Mouse (Mus musculus): ENCODE measurements around the gene Tmem116. TPM values are rescaled to one million over a fixed set of nuclear protein-coding genes. Genes with fewer than 3 reads are reported as not detected.
A peak's percentile ranks its signal among the peaks of the same experiment; 100 is the strongest.

The Tmem116 gene
- polyA plus RNA-seq, 1 experiment: 5.0 TPM

DNA sequence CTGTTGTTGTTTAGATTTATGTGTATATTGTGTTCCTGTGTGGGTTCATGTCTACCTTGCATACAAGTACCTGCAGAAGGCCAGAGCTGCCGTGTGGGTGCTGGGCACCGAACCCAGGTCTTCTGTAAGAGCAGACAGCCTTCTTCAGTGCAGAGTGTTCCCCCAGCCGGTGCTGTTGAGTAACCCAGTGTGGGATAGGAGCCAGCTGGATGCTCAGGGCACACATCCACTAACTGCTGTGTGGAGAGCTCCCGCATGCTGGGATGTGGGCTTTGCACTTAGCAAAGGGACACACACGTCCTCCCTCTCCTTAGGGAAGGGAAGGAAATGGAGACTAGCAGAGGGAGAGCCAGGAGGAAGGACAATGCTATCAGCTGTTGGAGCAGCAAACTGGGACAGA lies 13.6 kb upstream of the Tmem116 start:
- Histone ChIP-seq H3K36me3 (ENCODE audit: control insufficient read depth, insufficient read depth, low read length) (peaks cover 71% of the 10 kb centered on the region), H3K4me1 (replicated peaks; ENCODE audit: control insufficient read depth, insufficient read depth, low read length) (no peaks in the 10 kb centered on the region), H3K4me3 (ENCODE audit: control insufficient read depth, insufficient read depth, low read length) (no peak overlapping the region), H3K27me3 (ENCODE audit: control insufficient read depth, insufficient read depth, low read length) (no peaks in the 10 kb centered on the region), H3K27ac (ENCODE audit: control insufficient read depth, insufficient read depth, low read length) (no peak overlapping the region)
- 96% methylated on average over 5 of the region's 5 CpGs for WGBS
- TF ChIP-seq POLR2A (IDR thresholded peaks at IDR 0.05; ENCODE audit: control insufficient read depth, extremely low read depth, insufficient read depth, low read length, poor library complexity) (no peak), CTCF (IDR thresholded peaks at IDR 0.05; ENCODE audit: borderline replicate concordance, control insufficient read depth, extremely low read depth, insufficient read depth, low read length, poor library complexity) (no peak)
- DNase-seq: no peak

DNA sequence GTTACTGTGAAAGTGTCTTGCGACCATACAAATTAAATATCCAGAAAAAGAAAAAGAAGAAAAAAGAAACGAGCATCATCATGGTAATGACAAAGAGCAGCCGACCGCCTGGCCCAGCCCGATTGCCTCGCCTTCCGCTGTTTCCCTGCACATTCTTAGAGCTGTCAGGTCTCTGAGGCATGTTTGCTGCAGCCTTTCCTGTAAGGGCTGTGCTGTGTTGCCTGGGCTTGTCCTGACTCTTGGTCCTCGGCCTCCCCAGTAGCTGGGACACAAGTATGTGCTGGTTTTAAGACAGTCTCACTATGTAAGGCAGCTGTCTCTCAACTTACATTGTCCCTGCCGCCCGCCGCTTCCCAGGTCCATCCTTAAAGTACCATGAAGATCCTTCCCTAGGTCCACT lies 12.9 kb upstream of the Tmem116 start:
- H3K4me1 ChIP-seq (replicated peaks; ENCODE audit: control insufficient read depth, insufficient read depth, low read length): no peaks in the 10 kb centered on the region
- no peak for DNase-seq
- no peak overlapping the region for H3K4me3 ChIP-seq (ENCODE audit: control insufficient read depth, insufficient read depth, low read length)
- no peak overlapping the region for H3K27ac ChIP-seq (ENCODE audit: control insufficient read depth, insufficient read depth, low read length)
- TF ChIP-seq CTCF (IDR thresholded peaks at IDR 0.05; ENCODE audit: borderline replicate concordance, control insufficient read depth, extremely low read depth, insufficient read depth, low read length, poor library complexity): no peak
- no peak for TF ChIP-seq POLR2A (IDR thresholded peaks at IDR 0.05; ENCODE audit: control insufficient read depth, extremely low read depth, insufficient read depth, low read length, poor library complexity)
- H3K27me3 ChIP-seq (ENCODE audit: control insufficient read depth, insufficient read depth, low read length): no peaks in the 10 kb centered on the region
- 93% methylated on average over 11 of the region's 11 CpGs for WGBS
- H3K36me3 ChIP-seq (ENCODE audit: control insufficient read depth, insufficient read depth, low read length): peaks cover 66% of the 10 kb centered on the region

DNA sequence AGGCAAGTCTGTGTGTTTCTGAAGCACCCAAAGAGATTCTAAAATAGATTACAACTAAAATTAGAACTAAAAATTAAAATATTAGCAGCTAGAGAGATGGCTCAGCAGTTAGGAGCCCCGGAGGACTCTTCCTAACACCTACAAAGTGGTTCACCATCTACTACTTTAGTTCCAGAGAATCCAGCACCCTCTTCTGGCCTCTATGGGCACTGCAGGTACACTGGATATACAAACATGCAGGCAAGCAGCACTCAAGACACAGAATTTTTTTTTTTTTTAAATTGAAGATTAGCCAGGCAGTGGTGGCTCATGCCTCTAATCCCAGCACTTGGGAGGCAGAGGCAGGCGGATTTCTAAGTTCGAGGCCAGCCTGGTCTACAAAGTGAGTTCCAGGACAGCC lies 8.1 kb upstream of the Tmem116 start:
- H3K4me3 ChIP-seq (ENCODE audit: control insufficient read depth, insufficient read depth, low read length): no peak overlapping the region
- H3K27ac ChIP-seq (ENCODE audit: control insufficient read depth, insufficient read depth, low read length): no peak overlapping the region
- no peaks in the 10 kb centered on the region for H3K4me1 ChIP-seq (replicated peaks; ENCODE audit: control insufficient read depth, insufficient read depth, low read length)
- H3K27me3 ChIP-seq (ENCODE audit: control insufficient read depth, insufficient read depth, low read length): no peaks in the 10 kb centered on the region
- peaks cover 64% of the 10 kb centered on the region for H3K36me3 ChIP-seq (ENCODE audit: control insufficient read depth, insufficient read depth, low read length)
- TF ChIP-seq POLR2A (IDR thresholded peaks at IDR 0.05; ENCODE audit: control insufficient read depth, extremely low read depth, insufficient read depth, low read length, poor library complexity) (no peak), CTCF (IDR thresholded peaks at IDR 0.05; ENCODE audit: borderline replicate concordance, control insufficient read depth, extremely low read depth, insufficient read depth, low read length, poor library complexity) (no peak)
- WGBS: 95% methylated on average over 3 of the region's 3 CpGs
- peak; percentile 53 for DNase-seq

DNA sequence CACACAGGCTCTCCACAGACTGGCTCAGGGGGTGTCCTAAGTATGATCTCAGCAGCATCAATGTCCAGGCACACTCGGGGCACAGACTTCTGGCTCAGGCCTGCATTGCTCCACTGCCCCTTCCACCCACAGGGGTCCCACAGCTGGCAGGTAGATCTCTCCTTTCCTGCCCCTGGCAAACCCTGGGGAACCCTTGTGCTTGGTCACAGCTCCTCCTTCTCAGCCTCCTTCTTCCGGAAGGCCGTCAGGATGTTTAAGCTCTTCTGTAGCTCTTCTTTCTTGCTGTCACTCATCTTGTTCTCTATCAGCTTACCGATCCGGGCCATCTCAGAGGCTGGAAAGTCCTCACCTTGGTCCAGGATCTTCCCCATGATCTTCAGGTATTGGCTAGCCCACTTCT lies 6.8 kb upstream of the Tmem116 start:
- Histone ChIP-seq H3K4me1 (replicated peaks; ENCODE audit: control insufficient read depth, insufficient read depth, low read length) (no peaks in the 10 kb centered on the region), H3K36me3 (ENCODE audit: control insufficient read depth, insufficient read depth, low read length) (peaks cover 51% of the 10 kb centered on the region), H3K27me3 (ENCODE audit: control insufficient read depth, insufficient read depth, low read length) (no peaks in the 10 kb centered on the region), H3K4me3 (ENCODE audit: control insufficient read depth, insufficient read depth, low read length) (no peak overlapping the region), H3K27ac (ENCODE audit: control insufficient read depth, insufficient read depth, low read length) (no peak overlapping the region)
- WGBS: 94% methylated on average over 5 of the region's 5 CpGs
- no peak for DNase-seq
- no peak for TF ChIP-seq CTCF (IDR thresholded peaks at IDR 0.05; ENCODE audit: borderline replicate concordance, control insufficient read depth, extremely low read depth, insufficient read depth, low read length, poor library complexity)
- no peak for TF ChIP-seq POLR2A (IDR thresholded peaks at IDR 0.05; ENCODE audit: control insufficient read depth, extremely low read depth, insufficient read depth, low read length, poor library complexity)

DNA sequence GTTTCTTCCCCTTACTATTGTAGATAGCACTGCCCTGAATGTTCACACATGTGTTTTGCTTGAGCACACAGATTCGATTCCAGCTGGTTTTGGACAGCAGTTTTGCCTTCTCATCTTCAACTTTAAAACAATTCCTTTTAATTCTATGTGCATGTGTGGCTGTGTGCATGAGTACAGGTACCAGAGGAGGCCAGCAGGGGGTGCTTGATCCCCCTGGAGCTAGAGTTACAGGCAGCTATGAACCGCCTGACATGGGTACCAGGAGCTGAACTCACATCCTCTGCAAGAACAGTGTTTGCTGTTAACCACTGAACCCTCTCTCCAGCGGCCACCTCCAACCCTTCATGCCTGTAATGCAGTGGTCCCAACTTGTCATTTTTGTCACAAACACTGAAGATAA lies 3.2 kb upstream of the Tmem116 start:
- no peaks in the 10 kb centered on the region for H3K27me3 ChIP-seq (ENCODE audit: control insufficient read depth, insufficient read depth, low read length)
- H3K4me3 ChIP-seq (ENCODE audit: control insufficient read depth, insufficient read depth, low read length): no peak overlapping the region
- H3K36me3 ChIP-seq (ENCODE audit: control insufficient read depth, insufficient read depth, low read length): peaks cover 31% of the 10 kb centered on the region
- no peak for TF ChIP-seq CTCF (IDR thresholded peaks at IDR 0.05; ENCODE audit: borderline replicate concordance, control insufficient read depth, extremely low read depth, insufficient read depth, low read length, poor library complexity)
- TF ChIP-seq POLR2A (IDR thresholded peaks at IDR 0.05; ENCODE audit: control insufficient read depth, extremely low read depth, insufficient read depth, low read length, poor library complexity): no peak
- no peak overlapping the region for H3K27ac ChIP-seq (ENCODE audit: control insufficient read depth, insufficient read depth, low read length)
- DNase-seq: peak; percentile 22
- peaks cover 13% of the 10 kb centered on the region for H3K4me1 ChIP-seq (replicated peaks; ENCODE audit: control insufficient read depth, insufficient read depth, low read length)
- over 99% methylated on average over 3 of the region's 3 CpGs for WGBS

DNA sequence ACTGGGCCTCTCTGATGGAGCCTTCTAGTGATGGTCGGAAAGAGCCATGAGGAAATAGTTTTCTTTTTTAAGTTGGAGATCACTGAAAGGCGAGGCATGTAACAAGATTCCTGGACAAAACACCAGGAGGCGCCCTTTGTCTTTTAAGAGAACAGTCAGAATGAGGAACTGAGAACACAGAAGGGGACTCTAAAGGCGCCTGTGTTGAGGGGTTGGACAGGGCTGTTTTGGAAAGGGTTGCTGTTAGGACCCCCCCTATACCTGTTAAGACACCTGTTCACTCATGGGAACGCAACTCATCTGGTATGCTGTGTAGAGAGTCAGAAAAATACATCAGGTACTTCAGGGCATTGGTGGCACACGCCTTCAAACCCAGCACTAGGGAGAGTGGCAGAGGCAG lies 1.7 kb upstream of the Tmem116 start:
- H3K27ac ChIP-seq (ENCODE audit: control insufficient read depth, insufficient read depth, low read length): no peak overlapping the region
- TF ChIP-seq CTCF (IDR thresholded peaks at IDR 0.05; ENCODE audit: borderline replicate concordance, control insufficient read depth, extremely low read depth, insufficient read depth, low read length, poor library complexity): no peak
- no peak for TF ChIP-seq POLR2A (IDR thresholded peaks at IDR 0.05; ENCODE audit: control insufficient read depth, extremely low read depth, insufficient read depth, low read length, poor library complexity)
- peak; percentile 76 for DNase-seq
- H3K4me3 ChIP-seq (ENCODE audit: control insufficient read depth, insufficient read depth, low read length): no peak overlapping the region
- WGBS: 58% methylated on average over 6 of the region's 6 CpGs
- H3K27me3 ChIP-seq (ENCODE audit: control insufficient read depth, insufficient read depth, low read length): no peaks in the 10 kb centered on the region
- peaks cover 24% of the 10 kb centered on the region for H3K36me3 ChIP-seq (ENCODE audit: control insufficient read depth, insufficient read depth, low read length)
- H3K4me1 ChIP-seq (replicated peaks; ENCODE audit: control insufficient read depth, insufficient read depth, low read length): peaks cover 13% of the 10 kb centered on the region

DNA sequence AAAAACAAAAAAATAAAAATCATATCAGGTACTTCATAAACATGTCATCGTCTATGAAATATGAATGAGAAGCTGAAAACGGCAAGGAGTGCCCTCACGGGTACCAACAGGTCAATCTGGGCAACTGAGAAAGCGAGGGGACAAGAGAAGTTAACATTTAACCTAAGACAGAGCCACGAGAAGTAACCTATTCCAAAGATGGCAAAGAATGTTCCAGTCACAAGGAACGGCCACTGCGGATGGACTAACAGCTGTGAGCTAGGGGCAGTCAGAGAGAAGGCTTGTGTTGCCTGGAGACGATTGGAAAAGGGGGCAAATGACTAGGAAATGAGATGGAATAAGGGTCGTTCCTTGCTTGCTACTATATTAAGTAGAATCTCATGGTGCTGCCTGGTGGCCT lies 1.2 kb upstream of the Tmem116 start:
- H3K4me1 ChIP-seq (replicated peaks; ENCODE audit: control insufficient read depth, insufficient read depth, low read length): peaks cover 13% of the 10 kb centered on the region
- WGBS: 91% methylated on average over 9 of the region's 9 CpGs

More for the DNA sequence above, 1.2 kb upstream of the Tmem116 start:
- no peak overlapping the region for H3K4me3 ChIP-seq (ENCODE audit: control insufficient read depth, insufficient read depth, low read length)
- no peak overlapping the region for H3K27ac ChIP-seq (ENCODE audit: control insufficient read depth, insufficient read depth, low read length)
- no peak for DNase-seq
- TF ChIP-seq POLR2A (IDR thresholded peaks at IDR 0.05; ENCODE audit: control insufficient read depth, extremely low read depth, insufficient read depth, low read length, poor library complexity): no peak
- no peak for TF ChIP-seq CTCF (IDR thresholded peaks at IDR 0.05; ENCODE audit: borderline replicate concordance, control insufficient read depth, extremely low read depth, insufficient read depth, low read length, poor library complexity)
- H3K36me3 ChIP-seq (ENCODE audit: control insufficient read depth, insufficient read depth, low read length): peaks cover 19% of the 10 kb centered on the region
- H3K27me3 ChIP-seq (ENCODE audit: control insufficient read depth, insufficient read depth, low read length): no peaks in the 10 kb centered on the region

Measured in thymus, adult 2 months (tissue).